Mouse (Mus musculus) embryonic facial prominence, embryonic 10.5 days (tissue): ENCODE data around the gene Lmnb2. TPM values are rescaled to one million over a fixed set of nuclear protein-coding genes. Genes with fewer than 3 reads are reported as not detected.

Source experiments
- DNase-seq: peaks from one replicate; pipeline ENCODE4 v3.0.0-alpha.2; 2017; ENCODE audit warnings: low spot score
- H3K27ac ChIP-seq: fragments of 300-500 bp; sonication (generic); replicated peaks from 2 replicates; pipeline ENCODE4 v1.5.1; 2016; ENCODE audit warnings: mild to moderate bottlenecking
- H3K27me3 ChIP-seq: fragments of 300-500 bp; sonication (generic); replicated peaks from 2 replicates; pipeline ENCODE4 v1.6.1; 2016; ENCODE audit warnings: low read depth, mild to moderate bottlenecking; ENCODE audit not compliant: poor library complexity, severe bottlenecking
- H3K36me3 ChIP-seq: fragments of 300-500 bp; sonication (generic); replicated peaks from 2 replicates; pipeline ENCODE4 v1.6.1; 2016; ENCODE audit warnings: mild to moderate bottlenecking, moderate library complexity
- H3K4me1 ChIP-seq: fragments of 300-500 bp; sonication (generic); 2 replicates; pipeline ENCODE4 v1.6.1; 2016
- H3K4me3 ChIP-seq: fragments of 300-500 bp; sonication (generic); 2 replicates; pipeline ENCODE4 v1.5.1; 2016; ENCODE audit warnings: mild to moderate bottlenecking, moderate library complexity
- H3K9me3 ChIP-seq: fragments of 300-500 bp; sonication (generic); 2 replicates; pipeline ENCODE4 v1.6.1; 2016; ENCODE audit warnings: mild to moderate bottlenecking
- WGBS: fragments of 180-500 bp; shearing (Covaris S2); methylation state at CpG from one replicate; pipeline ENCODE4 v1.1.7; 2016; 5-methylcytosine and 5-hydroxymethylcytosine counted together
- polyA plus RNA-seq: library from polyadenylated mRNA; unstranded; fragments of >200 nt; fragmentation: Nextera tagmentation; extraction: Ambion mirVana; gene quantifications from 2 replicates; pipeline ENCODE4 v1.2.1, GENCODE M21; 2016

Gene Lmnb2
- polyA plus RNA-seq, 1 experiment from 2014 or later: 83.1 TPM

- H3K4me3 ChIP-seq: peak within 1 kb of the TSS; percentile 94
- peak within 1 kb of the TSS; percentile 93 for H3K27ac ChIP-seq
- under 1% methylated on average over 72 of the region's 72 CpGs for WGBS
- peaks cover 8% of the 10 kb centered on the region; the same call in 1 of the 2 replicates for H3K27me3 ChIP-seq
- H3K9me3 ChIP-seq: no peaks in the 10 kb centered on the region
- peak; percentile 98 for DNase-seq
- H3K4me1 ChIP-seq: peaks cover 31% of the 10 kb centered on the region
- H3K36me3 ChIP-seq: peaks cover 71% of the 10 kb centered on the region
Measured at GRCm38 (mm10) chr10:80900318-80901247, 17.5 kb downstream of the Lmnb2 start, which contains the start of gene Timm13. Gene Timm13, minus strand, starts transcription at chr10:80900969.

DNA sequence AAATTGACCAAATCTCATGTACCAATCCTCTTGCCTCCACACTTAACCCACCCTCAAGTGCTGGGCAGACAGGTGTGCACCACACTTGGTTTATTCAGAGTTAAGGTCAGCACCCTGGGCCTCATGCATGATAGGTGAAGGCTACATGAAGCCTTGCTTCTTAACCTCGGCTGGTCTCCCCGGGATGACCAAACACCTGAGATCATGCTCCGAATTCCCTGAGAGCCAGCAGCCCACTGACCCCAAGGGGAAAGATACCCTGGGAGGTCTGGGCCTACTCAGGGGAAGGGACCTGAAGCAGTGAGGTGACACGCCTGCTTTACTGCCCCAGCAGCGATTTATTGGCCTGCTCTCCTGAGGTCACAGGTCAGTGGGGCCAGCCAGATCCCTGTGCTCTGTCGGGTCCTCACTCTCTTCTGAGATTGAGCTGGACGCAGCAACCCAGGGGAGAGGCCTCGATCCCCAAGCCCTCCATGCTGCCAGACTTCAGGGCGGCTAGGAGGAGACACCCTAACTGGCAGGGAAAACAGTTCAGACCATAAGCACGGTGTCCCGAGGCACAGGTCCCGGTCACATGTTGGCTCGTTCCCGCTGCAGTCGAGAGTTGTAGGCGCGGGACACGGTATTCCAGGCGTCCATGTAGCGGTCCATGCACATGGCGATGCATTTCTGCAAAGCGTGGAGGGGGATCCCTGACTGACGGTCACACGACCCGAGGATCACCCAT is 18.3 kb downstream of the Lmnb2 start:
- peak overlapping the region; percentile 93 for H3K27ac ChIP-seq
- H3K9me3 ChIP-seq: no peaks in the 10 kb centered on the region
- H3K36me3 ChIP-seq: peaks cover 62% of the 10 kb centered on the region
- 14% methylated on average over 25 of the region's 25 CpGs for WGBS
- H3K4me3 ChIP-seq: peak overlapping the region; percentile 94
- peaks cover 31% of the 10 kb centered on the region for H3K4me1 ChIP-seq
- DNase-seq: no peak
- peaks cover 8% of the 10 kb centered on the region; the same call in 1 of the 2 replicates for H3K27me3 ChIP-seq

DNA sequence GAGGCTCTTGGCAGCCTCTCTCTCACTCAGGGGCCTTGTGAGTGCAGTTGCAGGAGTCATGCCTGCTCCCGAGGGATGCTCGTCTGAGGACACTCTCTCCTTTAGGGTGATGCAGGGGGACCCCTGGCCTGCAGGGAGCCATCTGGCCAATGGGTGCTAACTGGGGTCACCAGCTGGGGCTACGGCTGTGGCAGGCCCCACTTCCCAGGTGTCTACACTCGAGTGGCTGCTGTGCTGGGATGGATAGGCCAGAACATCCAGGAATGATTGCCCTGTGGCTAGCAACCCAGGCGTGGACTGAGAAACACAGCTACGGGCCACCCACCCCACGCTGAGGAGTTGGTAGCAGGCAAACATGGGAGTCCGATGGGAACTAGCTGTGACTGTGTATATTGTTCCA is 19.0 kb downstream of the Lmnb2 start:
- 89% methylated on average over 8 of the region's 8 CpGs for WGBS
- DNase-seq: no peak
- Histone ChIP-seq H3K4me3 (peak overlapping the region; percentile 94), H3K9me3 (no peaks in the 10 kb centered on the region), H3K4me1 (peaks cover 31% of the 10 kb centered on the region), H3K36me3 (peaks cover 55% of the 10 kb centered on the region), H3K27ac (no peak overlapping the region), H3K27me3 (peaks cover 8% of the 10 kb centered on the region; the same call in 1 of the 2 replicates)

- WGBS: 38% methylated on average over 41 of the region's 41 CpGs
- peak overlapping the region; percentile 36 for H3K4me3 ChIP-seq
- DNase-seq: peak; percentile 49
- H3K27me3 ChIP-seq: peaks cover 8% of the 10 kb centered on the region; the same call in 1 of the 2 replicates
- no peak overlapping the region for H3K27ac ChIP-seq
- H3K36me3 ChIP-seq: peaks cover 45% of the 10 kb centered on the region
- peaks cover 31% of the 10 kb centered on the region for H3K4me1 ChIP-seq
- H3K9me3 ChIP-seq: peaks cover under 1% of the 10 kb centered on the region; the same call in 1 of the 2 replicates
Measured at GRCm38 (mm10) chr10:80897861-80898510, 20.1 kb downstream of the Lmnb2 start.

DNA sequence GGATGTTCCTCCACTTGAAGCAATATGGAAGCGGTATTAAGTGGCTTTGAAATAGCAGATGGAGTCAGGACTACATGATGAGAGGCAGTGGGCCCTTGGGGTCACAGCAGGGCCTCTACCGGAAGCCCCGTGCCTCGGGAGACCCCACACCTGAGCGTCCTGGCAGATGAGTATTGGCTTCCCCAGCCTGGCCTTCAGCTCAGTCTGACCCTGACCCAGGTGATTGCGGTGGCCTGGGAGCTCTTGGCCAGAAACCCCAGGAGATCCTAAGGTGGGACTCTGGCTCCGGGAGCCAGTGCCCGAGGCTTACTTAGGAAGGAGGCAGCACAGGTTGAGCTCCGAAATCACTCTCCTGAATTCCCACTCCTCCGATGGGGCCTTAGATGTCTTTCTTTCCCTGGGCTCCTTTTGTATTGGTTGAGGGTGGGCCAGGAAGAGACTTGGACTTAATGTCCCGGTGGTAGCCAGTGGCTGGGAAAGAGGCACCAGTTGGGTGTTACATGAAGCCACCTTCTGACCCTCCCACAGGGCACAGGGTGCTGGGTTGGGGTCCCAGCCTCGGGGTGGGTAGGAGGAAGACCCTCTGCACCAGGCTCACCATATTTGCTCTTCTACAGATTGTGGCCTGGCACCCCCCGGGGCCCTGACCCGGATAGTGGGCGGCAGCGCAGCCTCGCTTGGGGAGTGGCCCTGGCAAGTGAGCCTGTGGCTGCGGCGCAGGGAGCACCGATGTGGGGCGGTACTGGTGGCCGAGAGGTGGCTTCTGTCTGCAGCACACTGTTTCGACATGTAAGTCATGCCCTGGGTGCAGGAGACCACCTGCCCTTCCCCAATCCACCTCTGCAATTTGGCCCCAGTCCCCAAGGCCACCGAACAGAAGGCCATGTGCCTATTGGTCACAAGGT is 21.2 kb downstream of the Lmnb2 start:
- Histone ChIP-seq H3K27ac (no peak overlapping the region), H3K36me3 (peaks cover 33% of the 10 kb centered on the region), H3K4me3 (peak overlapping the region; percentile 14; the same call in 1 of the 2 replicates), H3K27me3 (peaks cover 8% of the 10 kb centered on the region; the same call in 1 of the 2 replicates), H3K4me1 (peaks cover 31% of the 10 kb centered on the region), H3K9me3 (peaks cover 12% of the 10 kb centered on the region)
- no peak for DNase-seq
- WGBS: 75% methylated on average over 24 of the region's 24 CpGs

- no peak overlapping the region for H3K27ac ChIP-seq
- DNase-seq: no peak
- peaks cover 14% of the 10 kb centered on the region for H3K9me3 ChIP-seq
- H3K36me3 ChIP-seq: peaks cover 28% of the 10 kb centered on the region
- peaks cover 27% of the 10 kb centered on the region for H3K4me1 ChIP-seq
- no peak overlapping the region for H3K4me3 ChIP-seq
- peaks cover 9% of the 10 kb centered on the region for H3K27me3 ChIP-seq
- WGBS: 84% methylated on average over 6 of the region's 6 CpGs
Measured at GRCm38 (mm10) chr10:80895697-80896096, 22.3 kb downstream of the Lmnb2 start.

GRCm38 (mm10) chr10:80895100-80895499 is 22.9 kb downstream of the Lmnb2 start:
- H3K4me1 ChIP-seq: peaks cover 27% of the 10 kb centered on the region
- 87% methylated on average over 7 of the region's 7 CpGs for WGBS
- no peak overlapping the region for H3K27ac ChIP-seq
- H3K36me3 ChIP-seq: peaks cover 28% of the 10 kb centered on the region
- DNase-seq: no peak
- H3K27me3 ChIP-seq: peaks cover 15% of the 10 kb centered on the region
- H3K9me3 ChIP-seq: peaks cover 14% of the 10 kb centered on the region
- no peak overlapping the region for H3K4me3 ChIP-seq

- no peak for DNase-seq
- H3K4me3 ChIP-seq: no peak overlapping the region
- H3K9me3 ChIP-seq: peaks cover 5% of the 10 kb centered on the region; the same call in 1 of the 2 replicates
- 83% methylated on average over 11 of the region's 11 CpGs for WGBS
- peaks cover 37% of the 10 kb centered on the region for H3K27me3 ChIP-seq
- no peaks in the 10 kb centered on the region for H3K4me1 ChIP-seq
- no peaks in the 10 kb centered on the region for H3K36me3 ChIP-seq
- H3K27ac ChIP-seq: no peak overlapping the region
Measured at GRCm38 (mm10) chr10:80887181-80887580, 30.9 kb downstream of the Lmnb2 start.

- no peaks in the 10 kb centered on the region for H3K36me3 ChIP-seq
- no peak overlapping the region for H3K4me3 ChIP-seq
- peak; percentile 84 for DNase-seq
- no peak overlapping the region for H3K27ac ChIP-seq
- no peaks in the 10 kb centered on the region for H3K27me3 ChIP-seq
- H3K4me1 ChIP-seq: peaks cover 5% of the 10 kb centered on the region
- 26% methylated on average over 10 of the region's 10 CpGs for WGBS
- no peaks in the 10 kb centered on the region for H3K9me3 ChIP-seq
Measured at GRCm38 (mm10) chr10:80881301-80881700, 36.7 kb downstream of the Lmnb2 start.

DNA sequence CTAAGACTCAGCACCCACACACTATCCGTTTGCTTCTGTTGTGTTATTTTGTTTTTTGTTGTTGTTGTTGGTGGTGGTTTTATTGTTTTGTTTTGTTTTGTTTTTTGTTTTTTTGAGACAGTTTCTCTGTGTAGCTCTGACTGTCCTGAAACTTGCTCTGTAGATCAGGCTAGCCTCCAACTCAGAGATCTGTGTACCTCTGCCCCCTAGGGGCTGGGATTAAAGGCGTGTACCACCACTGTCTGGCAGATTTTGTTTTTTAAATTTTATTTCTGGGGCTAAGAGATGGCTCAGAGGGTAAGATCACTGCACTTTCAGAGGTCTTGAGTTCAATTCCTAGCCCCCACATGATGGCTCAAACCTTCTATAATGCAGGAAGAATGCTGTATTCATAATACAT is 37.1 kb downstream of the Lmnb2 start:
- Histone ChIP-seq H3K27me3 (no peaks in the 10 kb centered on the region), H3K4me3 (no peak overlapping the region), H3K36me3 (no peaks in the 10 kb centered on the region), H3K4me1 (peaks cover 5% of the 10 kb centered on the region), H3K27ac (no peak overlapping the region), H3K9me3 (no peaks in the 10 kb centered on the region)
- DNase-seq: no peak
- 74% methylated on average over 2 of the region's 2 CpGs for WGBS

GRCm38 (mm10) chr10:80880131-80880641 is 37.9 kb downstream of the Lmnb2 start:
- Histone ChIP-seq H3K36me3 (no peaks in the 10 kb centered on the region), H3K4me1 (peaks cover 5% of the 10 kb centered on the region), H3K4me3 (no peak overlapping the region), H3K27me3 (no peaks in the 10 kb centered on the region), H3K27ac (no peak overlapping the region), H3K9me3 (no peaks in the 10 kb centered on the region)
- WGBS: 20% methylated on average over 5 of the region's 5 CpGs
- peak; percentile 77 for DNase-seq
